Mouse (Mus musculus): ENCODE measurements around the gene Ralgapa2.

DNA sequence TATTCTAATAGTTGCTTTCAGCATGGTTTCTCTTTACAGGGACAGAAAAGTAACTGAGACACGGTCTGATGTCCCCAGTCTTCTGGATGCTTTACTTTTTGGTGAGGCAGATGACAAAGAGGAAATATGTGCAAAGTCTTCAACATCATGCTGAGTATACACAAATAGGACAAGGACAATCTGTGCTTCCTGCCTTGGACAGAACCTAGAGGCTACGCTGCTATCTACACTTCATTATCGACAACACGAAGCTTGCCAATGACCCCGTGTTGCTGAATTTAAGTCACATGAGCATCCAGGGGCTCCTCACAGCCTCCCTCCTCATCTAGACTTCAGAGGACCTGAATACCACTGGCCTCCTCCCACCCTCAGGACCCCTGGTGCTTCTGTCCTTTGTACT, 161.9 kb downstream of the Ralgapa2 start:
- TF ChIP-seq POLR2A (IDR thresholded peaks at IDR 0.05; ENCODE audit: borderline replicate concordance, extremely low read depth, insufficient read depth, insufficient read length, poor library complexity, severe bottlenecking) (no peak), CTCF (IDR thresholded peaks at IDR 0.05; ENCODE audit: borderline replicate concordance, extremely low read depth, insufficient read depth, insufficient read length) (no peak)
